Mouse (Mus musculus): ENCODE measurements at regions not wholly inside any gene's neighbourhood (a gene's known extent, or its start where the extent isn't known, plus 50 kb on each side); places are given as distances from the start of the nearest gene placed in this dataset.

GRCm38 (mm10) chr1:35428126-35428840 lies 578.5 kb downstream of the Plekhb2 start:
- no peak for TF ChIP-seq GATA1 (IDR thresholded peaks at IDR 0.05; ENCODE audit: borderline replicate concordance, low read length)
- TF ChIP-seq FLI1 (IDR thresholded peaks at IDR 0.05; ENCODE audit: low read length) = no peak

Data from megakaryocyte, embryonic 14.5 days (primary cell).